Mouse (Mus musculus) C2C12 (cell line): ENCODE data around the gene Sox1. TPM values are rescaled to one million over a fixed set of nuclear protein-coding genes. Genes with fewer than 3 reads are reported as not detected.

Experiments used
- H3K27me3 ChIP-seq: one replicate; pipeline ENCODE4 v1.6.1; 2011; ENCODE audit not compliant: control insufficient read depth, insufficient read depth, insufficient read length
- H3K36me3 ChIP-seq: one replicate; pipeline ENCODE4 v1.6.1; 2011; ENCODE audit not compliant: control insufficient read depth, insufficient read depth
- H3K4me3 ChIP-seq: one replicate; pipeline ENCODE4 v1.5.1; 2011; ENCODE audit warnings: mild to moderate bottlenecking, control low read depth; ENCODE audit not compliant: poor library complexity, insufficient read depth, severe bottlenecking
- H3K79me2 ChIP-seq: one replicate; pipeline ENCODE4 v1.6.1; 2011; ENCODE audit not compliant: control insufficient read depth, insufficient read depth
- H3K79me3 ChIP-seq: one replicate; pipeline ENCODE4 v1.6.1; 2011; ENCODE audit warnings: low read depth, control low read depth
- H3ac ChIP-seq: one replicate; pipeline ENCODE3; 2011; ENCODE audit warnings: low read depth; ENCODE audit not compliant: control insufficient read depth, insufficient read length
- CEBPB ChIP-seq: IDR thresholded peaks from one replicate; pipeline ENCODE4 v1.6.1; 2011; ENCODE audit warnings: low read depth, mild to moderate bottlenecking, control low read depth, moderate library complexity
- CTCF ChIP-seq: IDR thresholded peaks from one replicate; pipeline ENCODE4 v1.5.1; 2011; ENCODE audit not compliant: control insufficient read depth, insufficient read depth, insufficient read length
- FOSL1 ChIP-seq: IDR thresholded peaks from one replicate; pipeline ENCODE4 v1.8.0; 2011; ENCODE audit warnings: mild to moderate bottlenecking, low read length; ENCODE audit not compliant: poor library complexity, insufficient read depth, severe bottlenecking
- MAX ChIP-seq: IDR thresholded peaks from one replicate; pipeline ENCODE4 v1.6.1; 2011; ENCODE audit warnings: mild to moderate bottlenecking, control low read depth
- MYOD1 ChIP-seq: IDR thresholded peaks from one replicate; pipeline ENCODE4 v1.6.1; 2011; ENCODE audit warnings: low read depth; ENCODE audit not compliant: control insufficient read depth, insufficient read length
- MYOG ChIP-seq: IDR thresholded peaks from one replicate; pipeline ENCODE4 v1.6.1; 2011; ENCODE audit not compliant: control insufficient read depth, insufficient read length; ENCODE audit errors: extremely low read depth
- USF1 ChIP-seq: IDR thresholded peaks from one replicate; pipeline ENCODE4 v1.6.1; 2011; ENCODE audit warnings: low read depth, mild to moderate bottlenecking, control low read depth, moderate library complexity
- polyA plus RNA-seq: library from polyadenylated mRNA; unstranded; fragments of >200 nt; fragmentation: generic; extraction: Trizol; gene quantifications from one replicate; pipeline ENCODE4 v1.2.1, GENCODE M21; 2012; ENCODE audit warnings: missing spikeins

Sox1 gene
- polyA plus RNA-seq, 1 experiment: not detected

DNA sequence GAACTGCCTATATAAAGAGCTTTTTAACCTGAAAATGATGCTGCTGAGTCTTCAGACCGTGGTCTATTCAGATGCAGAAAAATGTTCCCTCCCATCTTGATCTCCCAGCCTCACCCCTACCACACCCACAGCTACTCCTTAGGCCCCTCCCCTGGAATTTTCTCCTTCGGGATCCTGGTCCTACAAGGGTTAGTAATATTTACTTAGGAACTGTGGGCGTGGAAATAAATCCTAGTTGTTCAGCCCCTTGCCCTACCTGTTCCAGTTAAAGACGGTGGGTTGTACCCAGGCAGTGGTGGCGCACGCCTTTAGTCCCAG lies 36.6 kb downstream of the Sox1 start:
- Histone ChIP-seq H3K27me3 (peaks cover 54% of the 10 kb centered on the region), H3ac (no peak overlapping the region), H3K79me3 (no peaks in the 10 kb centered on the region), H3K79me2 (no peaks in the 10 kb centered on the region), H3K4me3 (no peak overlapping the region), H3K36me3 (no peaks in the 10 kb centered on the region)
- no peak for TF ChIP-seq MYOG
- no peak for TF ChIP-seq CEBPB
- no peak for TF ChIP-seq MAX

DNA sequence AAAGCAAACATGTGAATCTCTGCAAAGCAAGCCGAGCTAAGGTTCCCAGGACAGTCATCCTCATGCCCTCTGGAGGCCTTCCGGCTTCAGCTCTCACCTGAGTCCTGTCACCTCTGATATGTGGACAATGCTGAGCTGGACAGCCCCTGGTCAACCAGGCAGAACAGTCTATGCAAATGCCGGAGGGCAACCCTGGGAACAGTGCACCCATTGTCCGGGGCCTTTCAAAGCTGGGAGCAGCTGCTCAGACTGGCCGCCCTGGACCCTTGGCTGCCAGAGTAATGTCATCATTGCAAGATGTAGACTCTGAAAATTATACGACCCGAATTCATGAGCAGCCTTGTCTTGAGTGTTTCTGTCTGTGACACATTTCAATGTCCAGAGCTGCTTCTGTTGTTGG lies 37.5 kb downstream of the Sox1 start:
- no peaks in the 10 kb centered on the region for H3K36me3 ChIP-seq
- H3ac ChIP-seq: no peak overlapping the region
- no peaks in the 10 kb centered on the region for H3K79me2 ChIP-seq
- TF ChIP-seq FOSL1: no peak
- no peak for TF ChIP-seq MYOD1
- TF ChIP-seq MAX: no peak
- TF ChIP-seq USF1: no peak
- no peak for TF ChIP-seq MYOG
- H3K79me3 ChIP-seq: no peaks in the 10 kb centered on the region
- peaks cover 48% of the 10 kb centered on the region for H3K27me3 ChIP-seq
- H3K4me3 ChIP-seq: no peak overlapping the region

DNA sequence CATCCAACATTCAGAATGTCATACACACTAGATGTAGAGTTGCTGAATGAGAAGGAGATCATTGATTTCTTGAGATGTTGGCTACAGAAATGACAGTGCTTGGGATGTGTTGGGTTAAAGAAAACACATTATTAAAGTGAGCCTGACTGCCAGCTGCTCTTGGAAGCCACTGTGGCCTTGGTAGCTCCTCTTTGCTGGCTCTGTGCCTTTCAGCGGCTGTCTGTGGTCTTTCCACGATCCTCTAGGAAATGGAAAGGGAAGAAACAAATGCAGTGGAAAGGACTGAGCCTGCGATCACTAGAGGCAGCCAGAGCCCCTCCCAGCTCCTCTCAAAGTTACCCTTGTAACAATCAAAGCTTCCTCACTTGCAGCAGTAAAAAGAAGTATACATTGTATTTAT lies 39.7 kb downstream of the Sox1 start:
- no peak overlapping the region for H3ac ChIP-seq
- TF ChIP-seq FOSL1 (no peak), CEBPB (no peak)
- H3K36me3 ChIP-seq: no peaks in the 10 kb centered on the region
- H3K27me3 ChIP-seq: peaks cover 31% of the 10 kb centered on the region
- no peaks in the 10 kb centered on the region for H3K79me3 ChIP-seq
- H3K4me3 ChIP-seq: no peak overlapping the region
- H3K79me2 ChIP-seq: no peaks in the 10 kb centered on the region

DNA sequence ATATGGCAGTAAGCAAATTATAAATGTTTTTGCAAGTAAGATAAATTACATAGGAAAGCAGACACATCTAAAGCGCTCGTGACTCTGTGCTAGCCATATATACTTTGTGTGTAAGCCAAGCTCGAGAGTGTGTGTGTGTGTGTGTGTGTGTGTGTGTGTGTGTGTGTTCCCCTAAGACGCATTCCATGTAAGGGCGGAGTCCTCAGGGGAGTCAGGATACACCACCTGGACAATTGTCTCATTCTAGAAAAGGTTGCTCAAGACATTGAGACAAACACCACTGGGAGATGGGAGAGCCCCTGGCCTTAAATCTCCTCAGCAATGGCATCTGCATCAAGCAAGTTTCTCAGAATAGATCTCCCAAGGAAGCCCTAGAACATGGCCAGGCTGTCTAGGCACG lies 42.9 kb downstream of the Sox1 start:
- no peak for TF ChIP-seq CEBPB
- no peak for TF ChIP-seq FOSL1
- no peak for TF ChIP-seq MYOD1
- no peak for TF ChIP-seq CTCF
- TF ChIP-seq MAX: no peak
- TF ChIP-seq USF1: no peak
- TF ChIP-seq MYOG: no peak
- no peaks in the 10 kb centered on the region for H3K79me2 ChIP-seq

DNA sequence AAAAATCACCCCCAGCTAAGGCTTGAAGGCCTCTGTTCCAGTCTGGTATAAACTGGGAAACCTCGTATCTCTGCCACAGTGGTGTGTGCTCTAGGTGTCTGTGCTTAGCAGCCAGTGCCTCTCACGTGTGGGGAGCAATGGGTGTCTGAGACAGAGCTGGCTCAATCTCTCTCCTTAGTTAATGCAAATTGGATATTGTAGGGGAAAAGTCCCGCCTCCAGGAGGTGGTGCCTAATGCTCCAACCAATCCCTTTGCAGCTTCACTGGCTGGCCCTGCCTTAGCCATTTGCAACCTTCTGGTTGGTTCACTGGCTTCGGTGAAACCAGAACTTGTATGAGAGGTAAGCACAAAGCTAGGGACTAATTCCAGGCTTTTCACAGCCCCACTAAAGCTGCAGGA lies 43.9 kb downstream of the Sox1 start:
- H3K79me3 ChIP-seq: no peaks in the 10 kb centered on the region
- H3K36me3 ChIP-seq: no peaks in the 10 kb centered on the region
- H3K79me2 ChIP-seq: no peaks in the 10 kb centered on the region
- TF ChIP-seq CEBPB (no peak), MYOG (no peak), CTCF (no peak), MYOD1 (no peak)
- H3ac ChIP-seq: no peak overlapping the region
- H3K27me3 ChIP-seq: no peaks in the 10 kb centered on the region
- no peak overlapping the region for H3K4me3 ChIP-seq

More for the DNA sequence above, 42.9 kb downstream of the Sox1 start:
- no peaks in the 10 kb centered on the region for H3K36me3 ChIP-seq
- no peak overlapping the region for H3ac ChIP-seq
- H3K79me3 ChIP-seq: no peaks in the 10 kb centered on the region
- H3K27me3 ChIP-seq: peaks cover 6% of the 10 kb centered on the region
- no peak overlapping the region for H3K4me3 ChIP-seq

DNA sequence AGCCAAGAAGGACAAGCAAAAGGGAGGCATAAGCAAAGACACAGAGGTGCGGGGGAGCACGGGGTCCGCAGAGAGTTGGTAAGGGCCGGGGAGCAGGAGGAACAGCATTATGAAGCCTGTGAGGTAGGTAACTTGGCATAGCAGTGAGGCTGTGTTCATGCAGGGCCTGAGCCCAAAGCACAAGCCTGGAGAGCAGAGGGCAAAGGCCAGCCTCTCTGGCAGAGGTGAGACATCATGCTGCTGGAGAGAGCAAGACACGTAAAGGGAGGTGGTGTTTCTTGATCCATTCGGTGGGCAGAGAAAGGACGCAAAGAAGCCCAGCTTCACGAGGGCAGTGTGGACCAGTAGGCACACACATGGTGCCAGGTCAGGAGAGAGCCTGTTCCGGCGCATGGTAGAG lies 44.8 kb downstream of the Sox1 start:
- Histone ChIP-seq H3K27me3 (no peaks in the 10 kb centered on the region), H3K79me2 (no peaks in the 10 kb centered on the region), H3ac (no peak overlapping the region), H3K4me3 (no peak overlapping the region), H3K79me3 (no peaks in the 10 kb centered on the region), H3K36me3 (no peaks in the 10 kb centered on the region)
- TF ChIP-seq FOSL1 (no peak), MYOD1 (no peak), CEBPB (no peak), CTCF (no peak), MAX (no peak), MYOG (no peak)
